Mouse (Mus musculus) olfactory bulb, adult 2 months (tissue): ENCODE measurements around the gene Fgfr2.

Experiments
- CTCF ChIP-seq: fragments of 200-500 bp; IDR thresholded peaks from 2 replicates; pipeline ENCODE4 v1.5.1; 2012; ENCODE audit warnings: low read depth, mild to moderate bottlenecking, low read length, moderate library complexity; ENCODE audit not compliant: insufficient read depth
- POLR2A ChIP-seq: fragments of 200-500 bp; IDR thresholded peaks from 2 replicates; pipeline ENCODE4 v1.6.1; 2012; ENCODE audit warnings: mild to moderate bottlenecking, low read depth, low read length, moderate library complexity; ENCODE audit not compliant: insufficient read depth

GRCm38 (mm10) chr7:132596557-132597250 is 526.4 kb downstream of the Fgfr2 start:
- no peak for TF ChIP-seq POLR2A
- no peak for TF ChIP-seq CTCF
